Mouse (Mus musculus) hindbrain, embryonic 14.5 days (tissue): ENCODE data around the gene 4931409K22Rik. TPM values are rescaled to one million over a fixed set of nuclear protein-coding genes. Genes with fewer than 3 reads are reported as not detected.

ENCODE experiments used
- ATAC-seq: fragments of 200-750 bp; cut with Nextera tagmentation; 2 replicates; pipeline ENCODE4 v1.8.0; 2017; ENCODE audit warnings: moderate number of reproducible peaks, mild to moderate bottlenecking, moderate TSS enrichment, moderate library complexity; ENCODE audit not compliant: low FRiP score
- DNase-seq: peaks from one replicate; pipeline ENCODE4 v3.0.0-alpha.2; 2015; ENCODE audit warnings: low spot score
- H3K27ac ChIP-seq: fragments of 300-500 bp; sonication (generic); 2 replicates; pipeline ENCODE4 v1.5.1; 2014; ENCODE audit warnings: mild to moderate bottlenecking, moderate library complexity
- H3K27me3 ChIP-seq: fragments of 300-500 bp; sonication (generic); 2 replicates; pipeline ENCODE4 v1.6.1; 2014; ENCODE audit warnings: mild to moderate bottlenecking, low read length, mixed read lengths; ENCODE audit not compliant: control insufficient read depth, insufficient read depth
- H3K36me3 ChIP-seq: fragments of 300-500 bp; sonication (generic); replicated peaks from 2 replicates; pipeline ENCODE4 v1.6.1; 2014; ENCODE audit not compliant: control insufficient read depth, insufficient read depth
- H3K4me1 ChIP-seq: fragments of 300-500 bp; sonication (generic); replicated peaks from 2 replicates; pipeline ENCODE4 v1.6.1; 2014; ENCODE audit warnings: antibody characterized with exemption, low read length, mixed read lengths; ENCODE audit not compliant: control insufficient read depth, insufficient read depth
- H3K4me2 ChIP-seq: fragments of 300-500 bp; sonication (generic); replicated peaks from 2 replicates; pipeline ENCODE4 v1.6.1; 2014; ENCODE audit warnings: mild to moderate bottlenecking, moderate library complexity
- H3K4me3 ChIP-seq: fragments of 300-500 bp; sonication (generic); replicated peaks from 2 replicates; pipeline ENCODE4 v1.5.1; 2014; ENCODE audit warnings: mild to moderate bottlenecking, low read length
- H3K9ac ChIP-seq: fragments of 300-500 bp; sonication (generic); 2 replicates; pipeline ENCODE4 v1.6.1; 2014
- H3K9me3 ChIP-seq: fragments of 300-500 bp; sonication (generic); 2 replicates; pipeline ENCODE4 v1.6.1; 2016; ENCODE audit warnings: low read length; ENCODE audit not compliant: control insufficient read depth
- WGBS: fragments of 180-500 bp; shearing (Covaris S2); extraction: QIAGEN DNeasy Blood & Tissue Kit; methylation state at CpG from one replicate; pipeline ENCODE4 v1.1.7; 2014; 5-methylcytosine and 5-hydroxymethylcytosine counted together
- polyA plus RNA-seq: library from polyadenylated mRNA; unstranded; fragments of >200 nt; fragmentation: Nextera tagmentation; extraction: Ambion mirVana; gene quantifications from 2 replicates; pipeline ENCODE4 v1.2.1, GENCODE M21; 2014

The 4931409K22Rik gene
- polyA plus RNA-seq, 1 experiment from 2014 or later = 0.19 TPM

DNA sequence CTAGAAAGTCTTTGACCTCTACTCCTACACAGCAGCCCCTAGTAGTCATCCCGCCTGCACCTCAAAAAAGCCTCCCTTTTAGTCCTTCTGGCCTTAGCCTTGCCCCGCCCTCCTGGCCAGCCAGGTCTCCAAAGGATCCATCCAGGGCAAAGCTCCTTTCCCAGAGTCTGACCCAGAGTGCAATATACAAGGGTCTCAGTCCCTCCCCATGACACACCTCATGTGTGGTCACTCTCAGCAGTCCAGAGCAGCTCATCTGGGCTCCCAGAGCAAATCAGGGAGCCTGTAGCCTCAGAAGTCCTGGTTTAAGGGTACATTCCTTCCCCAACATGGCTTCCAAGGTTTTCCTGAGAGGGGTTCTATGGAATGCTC lies 5.3 kb downstream of the 4931409K22Rik start:
- H3K27me3 ChIP-seq = no peaks in the 10 kb centered on the region
- 45% methylated on average over 2 of the region's 2 CpGs for WGBS
- H3K4me2 ChIP-seq = peak overlapping the region; percentile 33
- no peak overlapping the region for H3K9ac ChIP-seq
- ATAC-seq (peak; percentile 23), DNase-seq (no peak)
- no peaks in the 10 kb centered on the region for H3K36me3 ChIP-seq
- no peaks in the 10 kb centered on the region for H3K9me3 ChIP-seq
- H3K27ac ChIP-seq = peak overlapping the region; percentile 36; the same call in 1 of the 2 replicates
- H3K4me3 ChIP-seq = no peak overlapping the region
- peaks cover 12% of the 10 kb centered on the region for H3K4me1 ChIP-seq

GRCm38 (mm10) chr5:24550598-24551316 lies 5.9 kb downstream of the 4931409K22Rik start:
- Histone ChIP-seq H3K4me3 (no peak overlapping the region), H3K27me3 (no peaks in the 10 kb centered on the region), H3K4me2 (peak overlapping the region; percentile 33), H3K27ac (peak overlapping the region; percentile 68), H3K36me3 (no peaks in the 10 kb centered on the region), H3K9me3 (no peaks in the 10 kb centered on the region), H3K9ac (no peak overlapping the region), H3K4me1 (peaks cover 12% of the 10 kb centered on the region)
- DNase-seq = peak; percentile 72
- 22% methylated on average over 26 of the region's 26 CpGs for WGBS
- peak; percentile 87 for ATAC-seq

DNA sequence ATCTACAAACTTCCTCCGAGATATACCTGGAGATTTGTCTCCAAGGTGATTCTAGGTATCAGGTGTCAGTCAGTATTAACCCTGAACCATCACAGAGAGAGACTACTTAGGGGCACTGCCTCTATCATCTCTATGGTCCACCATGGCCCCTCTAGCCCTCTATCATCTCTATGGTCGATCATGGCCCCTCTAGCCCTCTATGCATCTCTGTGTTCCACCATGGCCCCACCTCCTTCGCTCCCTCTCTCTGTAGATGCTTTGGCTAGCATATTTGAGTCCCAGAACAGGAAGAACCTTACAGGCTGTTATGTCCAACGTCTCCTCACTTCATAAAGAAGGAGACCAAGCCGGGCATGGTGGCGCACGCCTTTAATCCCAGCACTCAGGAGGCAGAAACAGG lies 14.0 kb downstream of the 4931409K22Rik start:
- H3K27ac ChIP-seq = no peak overlapping the region
- no peak overlapping the region for H3K4me3 ChIP-seq
- H3K9ac ChIP-seq = no peak overlapping the region
- no peak for ATAC-seq
- DNase-seq = no peak
- no peaks in the 10 kb centered on the region for H3K9me3 ChIP-seq
- no peaks in the 10 kb centered on the region; the same call in 1 of the 2 replicates for H3K4me1 ChIP-seq
- WGBS = 82% methylated on average over 7 of the region's 7 CpGs
- H3K4me2 ChIP-seq = no peak overlapping the region
- no peaks in the 10 kb centered on the region for H3K36me3 ChIP-seq
- H3K27me3 ChIP-seq = no peaks in the 10 kb centered on the region

GRCm38 (mm10) chr5:24541144-24541569 lies 15.5 kb downstream of the 4931409K22Rik start:
- DNase-seq (no peak), ATAC-seq (no peak)
- 57% methylated on average over 6 of the region's 6 CpGs for WGBS
- Histone ChIP-seq H3K27me3 (no peaks in the 10 kb centered on the region), H3K9ac (no peak overlapping the region), H3K4me3 (no peak overlapping the region), H3K9me3 (no peaks in the 10 kb centered on the region), H3K4me2 (no peak overlapping the region), H3K27ac (no peak overlapping the region), H3K36me3 (no peaks in the 10 kb centered on the region), H3K4me1 (no peaks in the 10 kb centered on the region; the same call in 1 of the 2 replicates)

DNA sequence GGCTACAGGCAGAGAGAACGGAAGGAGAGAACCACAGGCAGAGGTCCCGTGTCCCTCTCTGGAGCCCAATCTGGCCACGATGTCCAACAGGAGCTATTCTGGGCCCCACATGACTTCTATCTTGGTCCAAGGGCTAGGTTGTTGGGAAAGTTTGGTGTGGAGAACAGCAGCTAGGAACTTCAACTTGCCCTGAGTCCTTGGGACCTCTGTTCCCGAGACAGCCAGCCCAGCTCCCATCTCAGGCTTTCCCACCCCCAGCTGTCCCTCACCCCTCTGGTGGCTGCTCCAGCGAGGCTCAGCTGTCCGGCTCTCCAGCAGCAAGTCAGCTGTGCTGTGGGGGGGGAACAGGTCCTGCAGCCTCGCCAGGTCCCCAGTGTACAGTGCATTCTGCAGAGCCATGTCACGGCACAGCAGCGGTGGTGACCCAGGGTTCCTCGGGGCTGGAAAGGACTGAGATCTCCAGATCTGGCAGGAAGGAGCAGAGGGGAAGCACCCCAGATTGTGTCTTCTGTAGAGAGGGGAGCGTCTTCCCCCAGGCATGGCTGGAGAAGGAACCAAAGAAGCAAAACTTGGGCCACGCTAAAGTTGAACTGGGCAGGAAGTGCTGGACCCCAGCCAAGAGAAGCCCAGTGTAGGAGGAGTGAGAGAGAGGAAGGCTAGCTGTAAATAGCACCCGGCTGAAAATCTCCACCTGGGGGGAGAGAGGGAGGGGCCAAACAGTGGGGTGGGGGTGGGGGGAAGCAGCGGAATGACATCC lies 16.0 kb downstream of the 4931409K22Rik start, which contains the start of gene Asb10:
Gene Asb10 (minus strand): TSS at position 592 of the 757 bp plus-strand sequence.
- no peak within 1 kb of the TSS for H3K4me3 ChIP-seq
- ATAC-seq = no peak
- H3K9me3 ChIP-seq = no peaks in the 10 kb centered on the region
- no peaks in the 10 kb centered on the region; the same call in 1 of the 2 replicates for H3K4me1 ChIP-seq
- no peak within 1 kb of the TSS for H3K4me2 ChIP-seq
- H3K27me3 ChIP-seq = no peaks in the 10 kb centered on the region
- 48% methylated on average over 14 of the region's 14 CpGs for WGBS
- no peak for DNase-seq
- no peak within 1 kb of the TSS for H3K9ac ChIP-seq
- H3K27ac ChIP-seq = no peak within 1 kb of the TSS
- H3K36me3 ChIP-seq = no peaks in the 10 kb centered on the region

DNA sequence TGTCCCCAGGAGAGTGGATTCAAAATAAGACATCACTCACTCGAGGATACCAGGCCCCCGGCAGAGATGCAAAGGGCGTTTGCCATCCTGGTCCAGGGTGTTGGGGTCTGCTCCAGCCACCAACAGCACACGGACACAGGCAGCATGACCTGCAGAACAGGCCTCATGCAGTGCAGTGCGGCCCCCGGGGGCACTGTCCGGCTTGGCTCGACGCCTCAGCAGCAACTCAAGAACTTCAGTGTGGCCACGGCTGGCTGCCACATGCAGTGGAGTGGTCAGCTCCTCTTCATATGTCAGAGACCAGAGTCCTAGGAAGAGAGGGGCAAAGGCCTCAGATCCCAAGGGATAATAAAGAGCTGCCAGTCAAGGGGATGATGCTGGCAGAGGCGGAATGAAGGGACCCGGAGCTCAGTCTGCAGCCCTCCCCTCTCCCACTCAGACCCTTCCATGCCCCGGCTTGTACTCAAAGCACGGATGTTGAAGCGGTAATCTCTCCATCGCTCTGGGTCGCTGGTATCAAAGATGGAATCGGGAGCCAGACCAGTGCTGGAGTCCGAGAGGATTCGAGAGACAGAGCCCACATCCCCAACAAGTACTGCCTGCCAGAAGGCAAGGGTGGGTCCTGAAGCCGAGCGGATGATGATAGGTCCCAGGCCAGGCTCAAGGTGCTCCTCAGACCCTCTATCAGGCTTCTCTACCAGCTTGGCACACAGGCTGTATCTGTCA lies 16.9 kb downstream of the 4931409K22Rik start:
- no peak overlapping the region for H3K4me3 ChIP-seq
- WGBS = 82% methylated on average over 22 of the region's 22 CpGs
- no peak overlapping the region for H3K27ac ChIP-seq
- no peak overlapping the region for H3K9ac ChIP-seq
- H3K4me1 ChIP-seq = no peaks in the 10 kb centered on the region; the same call in 1 of the 2 replicates
- H3K4me2 ChIP-seq = no peak overlapping the region
- H3K9me3 ChIP-seq = no peaks in the 10 kb centered on the region
- ATAC-seq (no peak), DNase-seq (no peak)
- H3K36me3 ChIP-seq = no peaks in the 10 kb centered on the region
- no peaks in the 10 kb centered on the region for H3K27me3 ChIP-seq

DNA sequence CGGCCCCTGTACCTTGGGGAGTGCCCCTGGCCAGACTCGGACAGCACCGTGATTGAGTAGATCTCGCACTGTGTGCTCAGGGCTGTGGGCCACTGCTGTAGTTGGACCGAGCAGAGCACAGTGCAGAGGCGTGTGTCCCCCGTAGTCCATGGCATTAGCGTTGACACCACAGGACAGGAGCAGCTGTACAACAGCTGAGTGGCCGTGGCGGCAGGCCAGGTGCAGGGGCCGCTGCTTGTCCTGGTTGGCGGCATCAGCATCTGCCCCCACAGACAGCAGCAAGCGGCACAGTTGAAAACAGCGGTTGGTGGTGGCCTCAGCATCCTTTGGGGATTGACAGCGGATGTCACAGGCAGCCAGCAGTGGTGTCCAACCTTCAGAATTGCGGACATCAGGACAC lies 19.0 kb downstream of the 4931409K22Rik start:
- Histone ChIP-seq H3K4me3 (no peak overlapping the region), H3K36me3 (no peaks in the 10 kb centered on the region), H3K9me3 (no peaks in the 10 kb centered on the region), H3K27me3 (no peaks in the 10 kb centered on the region), H3K27ac (no peak overlapping the region), H3K9ac (no peak overlapping the region), H3K4me1 (no peaks in the 10 kb centered on the region; the same call in 1 of the 2 replicates), H3K4me2 (no peak overlapping the region)
- 65% methylated on average over 16 of the region's 16 CpGs for WGBS
- ATAC-seq (no peak), DNase-seq (no peak)

DNA sequence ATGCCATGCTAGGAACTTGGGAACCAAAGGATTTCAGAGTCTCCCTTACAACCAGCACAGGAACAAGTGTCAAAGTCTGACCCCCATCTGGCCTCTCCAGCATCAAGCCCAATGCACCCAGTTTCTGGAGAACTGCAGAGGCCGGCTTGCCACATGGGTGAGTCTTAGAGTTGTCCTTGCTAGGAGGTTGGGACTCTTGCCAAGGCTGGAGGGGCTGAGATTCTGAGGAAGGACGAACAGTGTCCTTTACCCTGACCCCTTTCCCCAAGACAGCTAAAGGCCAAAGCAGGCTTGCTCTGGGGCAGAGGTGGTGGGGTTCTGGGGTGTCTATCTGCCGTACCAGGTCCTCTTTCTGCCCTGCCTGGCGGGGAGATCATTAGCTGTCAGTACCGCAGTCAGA lies 20.1 kb downstream of the 4931409K22Rik start:
- no peaks in the 10 kb centered on the region; the same call in 1 of the 2 replicates for H3K4me1 ChIP-seq
- no peak overlapping the region for H3K4me2 ChIP-seq
- WGBS = 72% methylated on average over 5 of the region's 5 CpGs
- ATAC-seq (no peak), DNase-seq (no peak)
- peaks cover 9% of the 10 kb centered on the region; the same call in 1 of the 2 replicates for H3K27me3 ChIP-seq
- no peaks in the 10 kb centered on the region for H3K9me3 ChIP-seq
- no peak overlapping the region for H3K4me3 ChIP-seq
- H3K27ac ChIP-seq = no peak overlapping the region
- H3K9ac ChIP-seq = no peak overlapping the region
- no peaks in the 10 kb centered on the region for H3K36me3 ChIP-seq

GRCm38 (mm10) chr5:24535731-24536130 lies 20.9 kb downstream of the 4931409K22Rik start:
- H3K9me3 ChIP-seq = no peaks in the 10 kb centered on the region
- H3K4me2 ChIP-seq = no peak overlapping the region
- 80% methylated on average over 3 of the region's 3 CpGs for WGBS
- no peak overlapping the region for H3K9ac ChIP-seq
- no peak for ATAC-seq
- peaks cover 16% of the 10 kb centered on the region; the same call in 1 of the 2 replicates for H3K27me3 ChIP-seq
- no peak overlapping the region for H3K27ac ChIP-seq
- no peak overlapping the region for H3K4me3 ChIP-seq
- DNase-seq = no peak
- H3K36me3 ChIP-seq = no peaks in the 10 kb centered on the region
- H3K4me1 ChIP-seq = no peaks in the 10 kb centered on the region; the same call in 1 of the 2 replicates
